Mouse (Mus musculus): ENCODE results near the gene Ccdc78. TPM values are rescaled to one million over a fixed set of nuclear protein-coding genes. Genes with fewer than 3 reads are reported as not detected.

Gene Ccdc78
- 1 to 10 TPM in 1 of 2 experiments, under 1 TPM in 1; 0.89 to 1.4 TPM for polyA plus RNA-seq (2017; shearing (Covaris generic))

GRCm38 (mm10) chr17:25786280-25786679 is at the start of gene Ccdc78:
Gene Ccdc78, plus strand, starts transcription at chr17:25786580.

GRCm38 (mm10) chr17:25754241-25754640 is 32.1 kb upstream of the Ccdc78 start, which contains the start of gene Msln:
Gene Msln, minus strand, starts transcription at chr17:25754378.

GRCm38 (mm10) chr17:25773549-25774120 is 12.7 kb upstream of the Ccdc78 start, which contains the start of gene Narfl:
Gene Narfl, plus strand, starts transcription at chr17:25773776.

GRCm38 (mm10) chr17:25785281-25785745 is 1.1 kb upstream of the Ccdc78 start, which contains the start of gene Haghl:
Gene Haghl, minus strand, starts transcription at chr17:25785673.

GRCm38 (mm10) chr17:25792615-25793014 is 6.2 kb downstream of the Ccdc78 start, which contains the start of gene Fam173a:
Gene Fam173a, minus strand, starts transcription at chr17:25792901.

GRCm38 (mm10) chr17:25795609-25796092 is 9.3 kb downstream of the Ccdc78 start, which contains the start of gene AC134908.4:
Gene AC134908.4, minus strand, starts transcription at chr17:25795659.

GRCm38 (mm10) chr17:25796951-25797369 is 10.6 kb downstream of the Ccdc78 start, which contains the start of gene Metrn:
Gene Metrn, minus strand, starts transcription at chr17:25797136.

GRCm38 (mm10) chr17:25808789-25809605 is 22.6 kb downstream of the Ccdc78 start, which contains the start of gene Fbxl16:
Gene Fbxl16, plus strand, starts transcription at chr17:25809085.

GRCm38 (mm10) chr17:25823452-25823851 is 37.1 kb downstream of the Ccdc78 start, which contains the start of gene Wdr24:
Gene Wdr24, plus strand, starts transcription at chr17:25823627.

GRCm38 (mm10) chr17:25828712-25829557 is 42.6 kb downstream of the Ccdc78 start, which contains the start of gene Jmjd8:
Gene Jmjd8, plus strand, starts transcription at chr17:25828867.

GRCm38 (mm10) chr17:25833291-25833663 is 46.9 kb downstream of the Ccdc78 start, which contains the start of gene Stub1:
Gene Stub1, minus strand, starts transcription at chr17:25833404.

GRCm38 (mm10) chr17:25837076-25837410 is 50.7 kb downstream of the Ccdc78 start, which contains the start of gene Rhbdl1:
Gene Rhbdl1, minus strand, starts transcription at chr17:25837295.

Other genes starting within 250 kb of the Ccdc78 start
- 1 to 10 TPM in 1 of 2 experiments, not detected in 1; 1.3 TPM for gene Sox8, start 215.9 kb upstream of the Ccdc78 start, polyA plus RNA-seq (2017; shearing (Covaris generic))
- 10 to 100 TPM; 23.7 to 34.3 TPM for gene Lmf1, start 207.5 kb upstream of the Ccdc78 start, polyA plus RNA-seq (2017; shearing (Covaris generic))
- gene Gng13, start 69.4 kb upstream of the Ccdc78 start, polyA plus RNA-seq (2017; shearing (Covaris generic)): not detected
- 10 to 100 TPM in 1 of 2 experiments, 1 to 10 TPM in 1; 3.8 to 12.3 TPM for gene Chtf18, start 59.2 kb upstream of the Ccdc78 start, polyA plus RNA-seq (2017; shearing (Covaris generic))
- gene Rpusd1, start 58.9 kb upstream of the Ccdc78 start, polyA plus RNA-seq (2017; shearing (Covaris generic)): 10 to 100 TPM; 13.9 to 16.7 TPM
- gene Mslnl, start 50.5 kb upstream of the Ccdc78 start, polyA plus RNA-seq (2017; shearing (Covaris generic)): under 1 TPM in 1 of 2 experiments, not detected in 1; 0.73 TPM
- gene Msln, start 32.2 kb upstream of the Ccdc78 start, polyA plus RNA-seq (2017; shearing (Covaris generic)): under 1 TPM in 1 of 2 experiments, not detected in 1; 0.98 TPM
- 10 to 100 TPM; 27.7 to 32.5 TPM for gene Narfl, start 12.8 kb upstream of the Ccdc78 start, polyA plus RNA-seq (2017; shearing (Covaris generic))
- 10 to 100 TPM; 34.3 to 47.7 TPM for gene Haghl, start 907 bp upstream of the Ccdc78 start, polyA plus RNA-seq (2017; shearing (Covaris generic))
- 100 to 1,000 TPM; 231 to 239 TPM for gene Fam173a, start 6.3 kb downstream of the Ccdc78 start, polyA plus RNA-seq (2017; shearing (Covaris generic))
- gene AC134908.4, start 9.1 kb downstream of the Ccdc78 start, polyA plus RNA-seq (2017; shearing (Covaris generic)): 1 to 10 TPM in 1 of 2 experiments, not detected in 1; 1.1 TPM
- 10 to 100 TPM; 34.1 to 40.4 TPM for gene Metrn, start 10.6 kb downstream of the Ccdc78 start, polyA plus RNA-seq (2017; shearing (Covaris generic))
- under 1 TPM; 0.16 to 0.60 TPM for gene Fbxl16, start 22.5 kb downstream of the Ccdc78 start, polyA plus RNA-seq (2017; shearing (Covaris generic))
- gene Wdr24, start 37.0 kb downstream of the Ccdc78 start, polyA plus RNA-seq (2017; shearing (Covaris generic)): 10 to 100 TPM; 31.4 to 36.3 TPM
- 10 to 100 TPM; 32.9 to 33.5 TPM for gene Jmjd8, start 42.3 kb downstream of the Ccdc78 start, polyA plus RNA-seq (2017; shearing (Covaris generic))
- gene Stub1, start 46.8 kb downstream of the Ccdc78 start, polyA plus RNA-seq (2017; shearing (Covaris generic)): 100 to 1,000 TPM; 170 to 205 TPM
- gene Rhbdl1, start 50.7 kb downstream of the Ccdc78 start, polyA plus RNA-seq (2017; shearing (Covaris generic)): 1 to 10 TPM; 1.6 to 1.7 TPM
- gene Gm20683, start 55.2 kb downstream of the Ccdc78 start, polyA plus RNA-seq (2017; shearing (Covaris generic)): 1 to 10 TPM; 1.4 to 2.6 TPM
- 10 to 100 TPM; 42.2 to 46.5 TPM for gene Rhot2, start 58.3 kb downstream of the Ccdc78 start, polyA plus RNA-seq (2017; shearing (Covaris generic))
- gene Wdr90, start 74.9 kb downstream of the Ccdc78 start, polyA plus RNA-seq (2017; shearing (Covaris generic)): 10 to 100 TPM in 1 of 2 experiments, 1 to 10 TPM in 1; 9.2 to 16.3 TPM
- 1 to 10 TPM; 1.1 to 5.7 TPM for gene Mcrip2, start 82.2 kb downstream of the Ccdc78 start, polyA plus RNA-seq (2017; shearing (Covaris generic))
- 10 to 100 TPM; 80.3 to 84.0 TPM for gene Mettl26, start 88.5 kb downstream of the Ccdc78 start, polyA plus RNA-seq (2017; shearing (Covaris generic))
- gene Wfikkn1, start 94.3 kb downstream of the Ccdc78 start, polyA plus RNA-seq (2017; shearing (Covaris generic)): 1 to 10 TPM; 1.4 to 2.0 TPM
- 10 to 100 TPM; 30.1 to 34.5 TPM for gene Rab40c, start 133.1 kb downstream of the Ccdc78 start, polyA plus RNA-seq (2017; shearing (Covaris generic))
- 10 to 100 TPM; 50.7 to 66.9 TPM for gene Pigq, start 158.4 kb downstream of the Ccdc78 start, polyA plus RNA-seq (2017; shearing (Covaris generic))
- not detected for gene Nhlrc4, start 158.4 kb downstream of the Ccdc78 start, polyA plus RNA-seq (2017; shearing (Covaris generic))
- not detected for gene A930017K11Rik, start 166.0 kb downstream of the Ccdc78 start, polyA plus RNA-seq (2017; shearing (Covaris generic))
- 10 to 100 TPM; 26.6 to 29.0 TPM for gene Capn15, start 199.2 kb downstream of the Ccdc78 start, polyA plus RNA-seq (2017; shearing (Covaris generic))

Measured in inflammation-experienced regulatory T-cells (primary cell).